Mouse (Mus musculus) layer of hippocampus, adult 9-11 months (tissue): Measurements from ENCODE around the gene Cpm.
"Not testable (repeated sequence)": the region's sequence is repeated elsewhere in the genome, so short reads cannot be mapped to it uniquely, and the experiment has no call there.

Source experiments
- DNase-seq: peaks from one replicate; pipeline ENCODE4 v3.0.0; 2022

Gene Cpm

DNA sequence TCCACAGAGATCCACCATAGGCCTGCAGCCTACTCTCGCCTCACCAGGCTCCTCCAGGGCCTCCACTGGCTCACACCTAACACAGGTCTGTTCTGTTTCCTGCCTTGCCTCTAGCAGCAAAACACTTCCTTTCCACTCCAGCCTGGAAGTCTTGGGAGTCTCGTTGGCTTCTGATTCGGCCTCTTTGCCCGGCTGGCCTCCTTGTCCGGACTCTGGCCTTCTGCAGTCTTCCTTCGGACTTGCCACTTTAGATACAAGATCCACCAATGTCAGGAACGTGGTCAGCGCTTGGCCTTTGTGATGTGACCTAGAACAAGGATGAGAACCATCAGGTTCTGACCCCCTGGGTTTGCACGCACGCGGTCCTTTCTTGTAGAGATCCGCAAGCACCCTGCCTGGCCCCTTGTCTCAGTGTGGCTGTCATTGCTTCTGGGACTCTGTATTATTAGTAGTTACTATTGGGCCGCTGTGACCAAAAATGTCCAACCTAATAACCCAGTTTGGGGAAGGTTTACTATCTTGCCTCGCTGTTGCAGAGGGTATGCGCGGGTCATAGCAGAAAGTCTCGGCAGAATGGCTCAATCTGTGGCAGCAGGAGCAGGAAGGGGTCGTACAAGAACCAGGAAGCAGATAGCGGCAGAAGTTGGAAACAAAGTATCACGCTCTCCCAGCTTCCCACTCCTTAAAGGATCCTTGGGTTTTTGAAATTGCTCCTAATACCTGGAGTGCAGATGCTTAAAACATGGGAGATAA lies 22.1 kb upstream of the Cpm start:
- DNase-seq: no peak

DNA sequence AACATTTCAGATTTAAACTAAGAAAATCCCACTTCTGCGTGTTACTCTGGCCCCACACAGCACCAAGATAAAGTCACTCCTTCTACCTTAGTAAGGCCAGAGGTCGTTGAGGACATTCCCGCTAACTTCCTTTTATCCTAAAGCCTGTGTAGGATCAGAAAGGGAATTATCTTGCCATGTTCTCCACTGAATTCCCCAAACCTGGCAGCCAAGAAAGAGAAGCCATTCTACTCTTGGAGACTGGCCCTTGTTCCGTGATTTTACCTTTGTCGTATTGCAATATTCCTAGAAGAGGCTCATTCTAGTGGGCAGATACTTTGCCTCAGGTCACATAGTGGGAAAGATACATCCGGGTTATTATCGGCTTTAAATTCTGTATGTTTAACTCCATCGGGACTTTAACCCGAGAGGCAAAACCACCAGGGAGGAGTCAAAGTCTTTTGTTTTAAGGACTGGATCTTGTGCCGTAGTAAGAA lies 21.5 kb upstream of the Cpm start:
- DNase-seq: no peak

DNA sequence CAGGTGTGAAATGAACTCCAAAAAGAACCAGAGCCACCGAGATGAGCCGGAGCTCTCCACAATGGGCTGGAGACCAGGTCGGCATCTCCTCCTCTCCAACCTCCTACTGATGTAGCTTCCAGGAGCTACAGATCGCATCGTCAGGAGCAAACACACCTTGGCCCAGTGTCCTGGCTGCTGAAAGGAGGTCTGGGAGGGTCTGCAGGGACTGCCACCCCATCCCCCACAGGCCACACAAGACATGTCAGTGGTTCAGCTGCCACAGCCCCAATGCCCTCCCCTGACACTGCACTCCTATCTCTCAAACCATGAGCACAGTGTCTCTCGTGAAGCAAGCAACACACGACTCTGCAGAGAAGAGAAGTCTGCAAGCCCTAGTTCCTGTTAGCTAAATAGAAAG lies 20.8 kb upstream of the Cpm start:
- DNase-seq: no peak

DNA sequence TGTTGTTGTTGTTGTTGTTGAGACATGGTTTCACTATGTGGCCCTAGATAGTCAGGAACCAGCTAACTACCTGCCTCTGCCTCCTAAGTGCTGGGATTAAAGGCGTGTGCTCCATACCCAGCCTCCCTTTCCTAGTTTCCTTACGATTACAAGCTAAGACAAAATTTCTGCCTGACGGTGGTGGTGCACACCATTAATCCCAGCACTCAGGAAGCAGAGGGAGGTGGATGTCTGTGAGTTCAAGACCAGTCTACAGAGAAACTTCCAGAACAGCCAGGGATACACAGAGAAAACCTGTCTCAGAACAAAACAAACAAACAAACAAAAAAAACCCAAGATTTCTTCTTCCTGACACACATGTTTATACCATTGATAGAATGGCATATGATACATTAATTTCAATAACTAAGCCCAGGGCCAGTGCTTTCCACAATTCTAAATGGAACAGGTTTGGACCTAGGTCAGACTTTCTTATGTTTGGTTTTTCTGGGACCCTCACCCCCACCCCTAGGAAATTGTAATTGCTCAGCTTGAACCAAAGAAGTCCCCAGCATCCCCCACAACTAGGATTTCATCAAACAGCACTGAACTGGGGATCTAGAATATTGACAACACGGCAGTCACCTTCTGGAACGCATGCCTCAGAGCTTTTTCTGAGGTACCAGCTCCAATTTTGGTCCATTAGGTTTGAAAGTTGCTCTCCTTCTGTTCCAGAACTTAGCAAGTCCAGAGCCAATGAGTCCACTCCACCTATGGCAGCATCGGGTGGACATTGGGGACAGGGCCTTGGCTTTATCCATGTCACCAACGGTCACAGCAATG lies 20.1 kb upstream of the Cpm start:
- no peak for DNase-seq

DNA sequence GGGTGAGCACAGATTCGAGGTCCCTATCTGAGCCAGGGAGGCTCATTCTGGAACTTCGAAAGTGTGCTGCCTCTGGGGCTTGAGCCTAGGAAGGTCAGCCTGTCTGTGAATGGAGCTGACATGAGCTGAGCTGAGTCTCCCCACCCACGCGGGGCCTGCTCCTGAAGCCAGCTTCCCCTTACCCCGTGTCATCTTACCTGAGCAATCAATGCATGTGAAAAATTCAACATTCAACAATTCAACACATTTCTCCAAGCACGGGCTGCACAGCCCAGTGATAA lies 19.6 kb upstream of the Cpm start:
- DNase-seq: no peak

DNA sequence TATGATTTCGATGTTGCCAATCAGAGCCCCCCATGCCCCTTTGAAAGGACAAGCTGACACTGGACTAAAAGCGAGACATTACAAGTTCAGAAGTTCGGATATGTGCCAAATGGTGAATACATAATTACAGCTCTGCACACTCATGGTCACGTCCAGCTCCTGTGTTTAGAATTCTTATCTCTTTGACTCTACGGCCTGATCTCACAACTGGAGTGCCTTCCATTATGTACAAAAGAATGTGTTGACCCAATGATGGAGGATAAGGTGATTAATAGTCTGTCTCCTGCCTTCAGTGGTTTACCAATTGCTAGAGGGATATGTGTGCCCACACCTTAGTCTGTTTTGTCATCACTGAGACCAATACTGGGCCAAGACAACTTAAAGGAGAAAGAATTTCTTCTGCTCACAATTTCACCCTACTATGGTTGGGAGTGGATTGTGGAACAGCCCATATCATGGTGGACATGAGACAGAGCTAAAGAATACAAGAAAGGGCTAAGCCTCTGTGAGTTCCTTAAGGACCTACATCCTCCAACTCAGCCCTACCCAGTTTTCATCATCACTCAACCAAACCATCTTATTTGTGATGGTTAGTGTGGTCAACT lies 19.0 kb upstream of the Cpm start:
- DNase-seq: no peak

DNA sequence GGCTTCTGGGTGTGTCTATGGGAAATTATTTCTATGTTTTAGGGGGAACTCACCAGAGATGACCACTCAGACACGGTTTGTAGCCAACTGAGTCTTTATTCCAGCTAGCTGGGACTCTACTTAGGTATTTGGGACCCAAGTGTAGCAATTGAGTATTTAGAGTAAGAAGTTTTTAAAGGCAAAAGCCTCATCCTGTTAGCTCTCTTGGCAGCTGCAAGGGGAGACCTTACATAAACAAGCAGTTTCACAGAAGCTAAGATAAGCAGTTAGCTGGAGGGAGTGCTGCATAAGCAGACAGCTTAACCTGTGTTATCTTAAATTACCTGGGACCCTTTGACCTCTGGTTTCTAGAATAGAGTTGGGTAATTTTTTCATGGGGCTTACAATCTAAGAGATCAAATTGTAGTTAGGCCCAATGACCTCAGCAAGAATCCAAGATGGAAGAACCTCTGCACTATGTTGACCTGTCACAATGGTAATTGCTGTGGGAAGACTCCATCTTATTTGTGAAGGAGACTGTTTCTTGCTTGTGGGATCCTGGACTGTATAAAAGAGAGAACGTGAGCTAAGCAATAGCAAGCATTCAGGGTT lies 18.4 kb upstream of the Cpm start:
- no peak for DNase-seq

DNA sequence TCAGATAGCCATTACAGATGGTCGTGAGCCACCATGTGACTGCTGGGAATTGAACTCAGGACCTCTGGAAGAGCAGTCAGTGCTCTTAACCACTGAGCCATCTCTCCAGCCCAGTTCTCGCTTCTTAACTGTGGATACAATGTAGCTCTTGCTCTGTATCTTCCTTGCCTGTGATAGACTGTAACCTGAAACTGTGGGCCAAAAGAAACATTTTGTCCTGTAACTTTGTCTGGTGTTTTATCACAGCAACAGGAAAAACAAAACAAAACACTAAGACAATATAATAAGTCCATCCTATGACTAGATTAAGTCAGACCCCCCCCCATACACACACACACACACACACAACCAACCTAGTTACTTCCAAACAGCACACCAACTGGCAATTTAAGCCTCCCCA lies 17.8 kb upstream of the Cpm start:
- no peak for DNase-seq

DNA sequence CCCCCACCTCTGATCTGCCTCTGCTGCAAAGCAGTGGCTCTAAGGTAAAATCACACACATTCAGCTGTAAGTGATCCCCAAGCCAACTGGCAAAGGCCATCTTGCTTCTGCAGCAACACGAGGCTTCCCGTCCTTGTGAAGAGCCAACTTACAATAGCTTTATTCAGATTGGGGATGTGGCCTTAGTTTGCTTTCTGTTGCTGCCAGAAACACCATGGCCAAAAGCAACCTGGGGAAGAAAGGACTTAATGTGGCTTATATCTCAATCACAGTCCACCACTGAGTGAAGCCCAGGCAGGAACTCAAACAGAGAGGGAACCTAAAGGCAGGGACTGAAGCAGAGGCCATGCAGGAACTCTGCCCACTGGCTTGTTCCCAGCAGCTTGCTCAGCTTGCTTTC lies 17.3 kb upstream of the Cpm start:
- DNase-seq: no peak

DNA sequence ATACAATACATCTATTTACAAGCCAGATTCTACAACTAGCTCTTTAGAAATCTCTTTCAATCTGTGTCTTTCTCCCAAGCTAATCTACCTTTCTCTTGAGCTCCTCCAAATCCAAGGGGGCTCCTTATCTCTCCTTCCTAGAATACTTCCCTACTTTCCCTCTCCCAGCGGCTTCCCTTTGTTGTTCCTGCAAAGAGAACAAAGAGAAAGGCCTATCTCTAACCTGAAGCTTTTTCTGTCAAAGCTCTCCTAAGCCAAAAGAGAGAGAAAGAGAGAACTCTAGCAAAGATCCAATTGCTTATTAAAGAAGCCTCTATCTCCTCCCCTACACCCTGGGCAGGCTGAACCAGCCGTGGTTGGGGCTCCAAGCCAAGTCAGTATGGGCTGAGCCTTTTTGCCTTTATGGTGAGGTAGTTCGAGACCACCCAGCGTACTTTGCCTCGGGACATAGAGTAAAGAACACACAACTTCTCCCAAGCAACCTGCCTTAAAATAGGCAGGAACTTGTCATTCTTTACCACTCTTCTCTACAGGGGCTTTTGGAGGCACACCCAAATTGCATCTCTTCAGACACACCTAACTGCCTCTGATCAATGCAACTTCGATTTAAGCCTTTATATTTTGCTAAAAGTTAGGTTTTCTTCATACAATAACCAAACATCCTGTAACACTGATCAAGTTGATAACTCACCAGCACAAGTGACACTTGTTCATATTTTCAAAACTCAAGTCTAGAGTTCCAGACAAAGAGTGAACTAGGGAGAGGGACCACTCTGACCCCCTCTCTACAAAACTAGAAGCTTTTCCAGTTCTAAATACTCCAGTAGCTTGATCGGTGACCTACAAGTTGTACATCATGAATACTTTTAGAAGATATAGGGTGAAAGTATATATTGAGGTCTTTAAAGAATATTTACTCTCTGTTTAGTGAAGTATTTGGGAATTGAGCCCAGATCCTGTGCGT lies 16.4 kb upstream of the Cpm start:
- DNase-seq: no peak

DNA sequence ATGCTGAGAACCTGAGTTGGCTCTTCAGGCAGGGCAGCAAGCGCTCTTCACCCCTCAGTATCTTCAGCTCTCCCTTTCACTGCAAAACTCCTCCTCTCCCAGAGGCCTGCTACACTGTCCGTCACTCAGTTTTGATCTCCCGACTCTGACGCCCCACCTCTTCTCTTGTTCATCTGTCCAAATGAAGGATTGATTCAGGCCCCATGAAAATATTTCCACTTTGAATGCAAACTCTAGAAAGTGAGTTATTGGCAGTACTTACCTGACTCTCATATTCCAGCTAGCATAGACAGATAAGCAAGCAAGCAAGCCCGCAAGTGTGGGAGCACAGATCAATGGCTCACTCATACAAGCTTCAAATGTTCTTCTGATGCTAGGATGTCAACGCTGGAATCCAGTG lies 15.3 kb upstream of the Cpm start:
- DNase-seq: no peak

DNA sequence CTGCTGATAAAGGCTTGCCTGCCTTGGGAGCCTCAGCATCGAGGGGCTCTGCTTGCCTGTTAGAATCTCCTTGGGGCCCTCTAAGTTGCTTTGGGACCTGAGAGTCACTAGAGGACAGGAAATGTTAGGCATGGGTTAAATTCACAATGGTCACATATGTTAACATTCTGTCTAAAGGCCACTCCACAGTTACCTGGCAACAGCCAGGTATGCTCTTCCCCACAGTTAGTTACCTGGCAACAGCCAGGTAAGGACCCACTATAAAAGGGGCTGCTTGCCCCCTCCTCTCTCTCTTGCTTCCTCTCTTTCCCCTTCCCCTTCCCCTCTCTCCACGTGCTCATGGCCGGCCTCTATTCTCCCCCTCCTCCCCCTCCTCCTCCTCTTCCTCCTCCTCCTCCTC lies 14.9 kb upstream of the Cpm start:
- DNase-seq: no peak

DNA sequence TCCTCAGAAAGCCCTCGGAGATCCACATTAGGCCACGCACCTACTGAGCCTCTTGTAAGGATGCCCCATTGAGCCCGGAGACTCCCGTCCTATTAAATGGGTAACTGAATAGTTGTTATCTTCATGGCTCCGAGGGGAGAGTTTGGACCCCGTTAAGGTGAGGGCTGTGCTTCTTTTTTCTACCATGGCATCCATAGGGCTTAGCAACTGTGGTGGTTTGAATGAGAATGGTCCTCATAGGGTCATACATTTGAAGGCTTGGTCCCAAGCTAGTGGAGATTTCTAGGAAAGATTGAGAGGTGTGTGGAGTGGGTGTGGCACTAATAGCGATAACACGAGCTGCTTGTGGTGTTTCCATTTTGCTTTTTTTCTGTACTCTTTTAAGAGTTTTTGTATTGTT lies 14.1 kb upstream of the Cpm start:
- no peak for DNase-seq

DNA sequence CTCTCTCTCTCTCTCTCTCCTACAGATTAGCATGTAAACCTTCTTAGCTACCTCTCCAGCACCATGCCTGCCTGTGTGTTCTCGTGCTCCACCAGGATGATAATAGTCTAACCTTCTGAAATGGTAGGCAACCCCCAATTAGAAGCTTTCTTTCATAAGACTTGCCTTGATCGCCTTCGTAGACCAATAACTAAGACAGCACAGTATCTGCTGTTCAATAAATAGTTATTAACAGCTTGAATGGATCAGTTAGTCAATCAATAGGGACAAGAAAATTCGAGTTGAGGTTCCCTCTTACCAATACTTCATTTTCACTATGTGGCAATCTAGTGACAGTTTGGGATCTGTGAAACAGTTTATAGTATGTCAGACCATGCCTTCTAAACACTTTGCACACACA lies 13.6 kb upstream of the Cpm start:
- no peak for DNase-seq

DNA sequence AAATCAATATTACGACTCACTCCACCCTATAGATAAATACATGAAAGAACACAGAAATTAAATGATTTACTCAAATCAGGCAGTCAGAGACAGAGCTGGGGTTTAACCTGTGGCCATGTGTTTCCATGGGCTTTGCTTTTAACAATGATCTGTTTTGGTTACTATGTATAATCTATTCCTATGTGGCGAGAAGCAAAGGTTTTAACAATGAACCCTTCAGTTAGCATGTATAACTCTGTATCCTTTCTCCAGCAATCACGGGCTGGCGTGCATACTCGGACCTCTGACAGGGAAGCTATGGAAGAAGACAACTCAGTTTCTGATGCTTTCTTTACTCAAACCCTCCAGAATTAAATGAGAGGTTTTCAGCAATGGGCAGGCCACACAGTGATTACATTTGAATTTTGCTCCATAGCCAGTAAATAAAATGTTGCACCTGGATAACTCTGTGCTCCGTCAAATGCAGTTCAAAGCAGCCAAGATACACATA lies 13.1 kb upstream of the Cpm start:
- no peak for DNase-seq

DNA sequence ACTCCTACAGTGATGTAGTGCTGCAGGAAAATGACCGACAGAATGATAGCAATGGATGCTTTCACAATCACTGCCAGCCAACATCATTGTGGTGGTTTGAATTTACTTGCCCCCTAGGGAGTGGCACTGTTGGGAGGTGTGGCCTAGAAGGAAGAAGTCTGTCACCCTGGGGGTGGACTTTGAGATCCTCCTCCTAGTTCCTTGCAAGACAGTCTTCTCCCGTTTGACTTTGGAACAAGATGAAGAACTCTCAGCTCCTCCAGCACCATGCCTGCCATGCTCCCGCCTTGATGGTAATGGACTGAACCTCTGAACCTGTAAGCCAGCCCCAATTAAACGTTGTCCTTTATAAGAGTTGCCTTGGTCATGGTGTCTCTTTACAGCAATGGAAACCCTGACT lies 12.5 kb upstream of the Cpm start:
- DNase-seq: not testable (repeated sequence)

DNA sequence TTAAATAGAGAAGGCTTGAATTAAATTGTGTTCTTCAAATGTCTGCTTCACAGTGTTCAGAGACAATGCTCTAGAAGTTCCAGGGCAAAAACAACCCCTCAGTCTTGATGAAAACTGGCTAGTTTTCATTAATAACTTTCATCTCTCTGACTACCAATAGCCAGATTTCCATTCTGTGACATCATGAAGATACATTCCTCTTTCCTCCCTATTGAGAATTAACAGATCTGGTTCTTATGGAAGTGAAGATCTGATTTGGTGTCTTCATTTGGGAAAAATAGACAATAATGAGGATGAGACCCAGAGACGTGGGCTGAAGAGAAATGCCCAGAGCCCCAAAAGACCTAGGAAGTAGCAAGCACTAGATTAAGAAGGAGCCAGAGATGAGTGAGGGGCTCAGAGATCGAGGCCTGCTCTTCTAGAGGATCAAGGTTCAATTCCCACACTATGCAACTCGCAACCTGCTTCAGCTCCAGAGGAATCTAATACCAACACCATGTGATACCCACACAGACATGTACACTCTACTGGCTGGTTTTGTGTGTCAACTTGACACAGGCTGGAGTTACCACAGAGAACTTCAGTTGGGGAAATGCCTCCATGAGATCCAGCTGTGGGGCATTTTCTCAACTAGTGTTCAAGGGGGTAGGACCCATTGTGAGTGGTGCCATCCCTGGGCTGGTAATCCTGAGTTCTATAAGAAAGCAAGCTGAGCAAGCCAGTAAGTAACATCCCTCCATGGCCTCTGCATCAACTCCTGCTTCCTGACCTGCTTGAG lies 11.5 kb upstream of the Cpm start:
- no peak for DNase-seq

DNA sequence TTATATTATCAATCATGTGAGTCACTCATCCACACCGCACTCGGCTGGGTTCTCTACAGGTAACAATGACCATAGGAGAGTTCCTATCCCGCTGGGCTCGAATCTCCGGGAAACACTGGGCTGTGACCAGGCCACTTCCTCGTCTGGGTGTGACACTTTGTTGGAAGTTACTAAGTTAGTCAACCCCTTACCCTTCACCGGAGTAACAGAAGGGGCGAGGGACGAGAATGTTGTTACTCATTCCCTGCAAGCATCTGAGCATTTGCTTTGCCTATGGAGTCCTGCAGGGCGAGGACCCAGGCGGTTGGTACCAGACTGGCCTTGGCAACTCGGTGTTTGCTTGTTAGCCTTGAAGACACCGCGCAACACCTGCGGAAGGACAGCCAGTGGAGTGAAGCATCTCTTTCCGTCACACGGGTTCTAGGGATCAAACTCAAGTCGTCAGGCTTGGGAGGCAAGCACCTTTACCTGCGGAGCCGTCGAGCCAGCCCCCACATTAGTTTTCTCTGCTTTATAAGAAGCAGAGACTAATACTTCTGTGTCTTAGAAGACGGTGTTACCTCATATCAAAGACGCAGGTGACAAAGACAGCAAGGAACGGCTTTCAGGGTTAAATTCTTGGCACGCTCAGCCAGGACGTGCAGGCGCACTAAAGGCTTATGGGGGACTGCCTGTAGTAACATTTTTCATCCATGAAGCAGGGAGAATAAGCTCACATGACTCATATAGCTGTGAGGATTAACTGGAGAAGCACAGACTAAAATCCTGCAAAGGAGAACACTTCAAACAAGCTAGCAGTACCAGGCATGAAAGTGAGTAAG lies 10.0 kb upstream of the Cpm start:
- no peak for DNase-seq

DNA sequence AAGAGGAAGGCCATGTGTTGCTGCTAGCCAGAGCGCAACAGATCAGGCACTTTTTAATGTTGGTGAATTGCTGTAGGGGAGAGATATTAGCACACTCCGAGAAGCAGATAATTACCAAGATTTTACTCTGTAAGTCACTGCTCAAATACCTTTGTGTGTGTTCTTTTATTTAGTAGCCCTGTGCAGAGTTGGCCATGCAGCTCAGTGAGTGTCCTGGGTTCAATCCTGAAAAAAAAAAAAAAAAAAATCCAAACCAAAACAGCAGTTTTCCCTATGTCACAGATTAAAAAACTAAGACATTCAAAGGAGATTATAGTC lies 9.5 kb upstream of the Cpm start:
- DNase-seq: no peak

DNA sequence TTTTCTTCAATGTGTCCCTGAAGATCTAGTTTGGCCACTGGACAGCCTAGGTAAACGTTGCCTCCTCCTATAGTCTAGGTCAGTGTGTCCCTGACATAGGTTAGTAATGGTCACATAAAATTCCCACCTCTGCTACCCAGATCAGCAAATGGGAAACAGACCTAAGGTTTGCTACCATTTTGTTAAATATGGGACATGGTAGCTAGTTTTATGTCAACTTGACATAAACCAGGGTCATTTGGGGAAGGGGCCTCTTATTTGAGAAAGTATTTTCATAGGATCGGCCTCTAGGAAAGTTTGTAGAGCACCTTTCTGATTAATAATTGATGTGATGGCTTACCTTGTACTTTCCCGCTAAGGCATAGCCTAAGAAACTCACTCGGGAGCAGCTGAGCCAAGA lies 8.8 kb upstream of the Cpm start:
- DNase-seq: no peak

DNA sequence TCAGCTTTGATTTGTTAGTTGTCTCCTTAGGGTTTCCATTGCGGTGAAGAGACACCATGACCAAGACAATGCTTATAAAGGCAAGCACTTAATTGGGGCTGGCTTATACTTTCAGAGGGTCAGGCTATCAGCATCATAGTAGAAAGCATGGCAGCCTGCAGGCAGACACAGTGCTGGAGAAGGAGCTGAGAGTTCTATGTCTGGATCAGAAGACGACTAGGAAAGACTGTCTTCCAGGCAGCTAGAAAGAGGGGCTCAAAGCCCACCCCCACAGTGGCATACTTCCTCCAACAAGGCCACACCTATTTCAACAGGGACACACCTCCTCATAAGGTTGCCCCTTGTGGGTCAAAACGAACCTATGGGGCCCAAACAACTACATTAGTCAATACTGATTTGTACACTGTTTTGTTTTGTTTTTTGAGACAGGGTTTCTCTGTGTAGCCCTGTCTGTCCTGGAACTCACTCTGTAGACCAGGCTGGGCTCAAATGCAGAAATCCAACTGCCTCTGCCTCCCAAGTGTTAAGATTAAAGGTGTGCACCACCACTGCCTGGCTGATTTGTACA lies 8.3 kb upstream of the Cpm start:
- no peak for DNase-seq
